Mouse (Mus musculus) ES-Bruce4 (cell line): Measurements from ENCODE around the gene Strap.

ENCODE experiments used
- CTCF ChIP-seq: IDR thresholded peaks from one replicate; pipeline ENCODE4 v1.8.1; 2011; ENCODE audit warnings: low read depth, low read length
- EP300 ChIP-seq: IDR thresholded peaks from 2 replicates; pipeline ENCODE4 v1.6.1; 2011; ENCODE audit warnings: low read depth, low read length; ENCODE audit not compliant: insufficient read depth

DNA sequence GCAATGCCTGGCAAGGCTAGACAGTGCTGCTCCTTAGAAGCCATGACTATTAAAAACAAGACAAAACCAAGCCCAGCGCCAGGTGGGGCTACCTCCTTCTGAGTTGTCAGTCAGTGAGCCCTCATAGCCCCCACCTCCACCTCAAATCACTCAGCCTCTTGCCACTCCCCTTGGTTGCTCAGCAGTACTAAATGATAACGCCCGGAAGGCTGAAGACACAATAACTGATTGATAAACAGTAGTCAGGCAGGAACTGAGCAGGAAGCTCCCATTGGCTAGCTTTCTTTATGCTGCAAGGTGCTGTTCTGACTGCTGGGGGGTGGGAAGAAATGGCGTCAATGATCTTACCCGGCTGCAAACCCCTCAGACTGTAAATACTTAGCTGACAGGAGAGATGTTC lies 18.1 kb upstream of the Strap start:
- TF ChIP-seq CTCF, result no peak
- TF ChIP-seq EP300, result no peak
